Mouse (Mus musculus): ENCODE results near the gene Erg.

DNA sequence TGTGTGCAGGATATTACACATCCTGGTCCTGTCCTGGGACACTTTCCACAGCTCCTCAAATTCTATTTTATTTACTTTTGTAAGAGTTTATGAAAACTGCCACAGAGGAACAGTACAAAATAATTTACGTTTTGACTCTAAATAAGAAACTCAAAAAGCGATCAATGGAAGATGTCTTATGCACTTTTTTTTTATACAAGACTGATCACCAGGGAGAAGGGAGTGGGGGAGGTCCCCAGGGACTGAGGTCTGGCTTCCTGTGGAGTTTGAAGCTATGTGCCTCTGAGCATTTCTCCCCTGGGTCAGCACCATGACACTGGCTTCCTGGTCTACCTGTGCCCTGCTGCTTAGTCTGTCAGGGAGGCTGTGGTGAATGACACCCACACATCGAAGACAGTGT is 156.5 kb downstream of the Erg start:
- TF ChIP-seq CTCF (IDR thresholded peaks at IDR 0.05; ENCODE audit: borderline replicate concordance, insufficient read depth, low read depth, low read length) (no peak), POLR2A (IDR thresholded peaks at IDR 0.05; ENCODE audit: borderline replicate concordance, insufficient read depth, low read length) (no peak)
